Mouse (Mus musculus): ENCODE measurements around the gene Met.

- TF ChIP-seq GATA1 (IDR thresholded peaks at IDR 0.05; ENCODE audit: borderline replicate concordance, low read length) (no peak), FLI1 (IDR thresholded peaks at IDR 0.05; ENCODE audit: low read length) (no peak)
Measured at GRCm38 (mm10) chr6:17549645-17550044, 86.0 kb downstream of the Met start.

Measured in megakaryocyte, embryonic 14.5 days (primary cell).